Mouse (Mus musculus) liver, postnatal 0 days (tissue): ENCODE data around the gene Emc8.

Experiments
- CTCF ChIP-seq: sonication (generic); IDR thresholded peaks from 2 replicates; pipeline ENCODE4 v1.5.1; 2016; ENCODE audit warnings: antibody characterized with exemption, low read depth
- EP300 ChIP-seq: IDR thresholded peaks from 2 replicates; pipeline ENCODE4 v1.6.1; 2016; ENCODE audit warnings: antibody characterized with exemption, low read depth, mild to moderate bottlenecking

GRCm38 (mm10) chr8:120704203-120704602 lies 35.8 kb upstream of the Emc8 start:
- no peak for TF ChIP-seq EP300
- no peak for TF ChIP-seq CTCF
